Comparison of ENCODE assay signal across 15 mouse cellular contexts in genomic region chr4:152440882-152441281, GRCm38 (mm10). TPM values are rescaled to one million over a fixed set of nuclear protein-coding genes. Genes with fewer than 3 reads are reported as not detected.
A peak's percentile ranks its signal among the peaks of the same experiment; 100 is the strongest.
DNase-seq lines count a peak whose midpoint lies in the region; ATAC-seq lines count a peak whose summit lies in the region.
"Had no signal": no experiment of that assay in that cellular context is flagged by ENCODE, and none has a peak within 500 bp of the region (broad histone marks: within the 10 kb centered on the region; RNA-seq: fewer than 3 reads in every experiment).

No protein-coding gene starts in this region.

- no peak overlapping the region for H3K4me3 ChIP-seq in kidney, embryonic 15.5 days (replicated peaks)
- H3K4me3 ChIP-seq: embryonic facial prominence, embryonic 12.5 days; heart, embryonic 10.5 days; hindbrain, embryonic 10.5 days; liver, embryonic 15.5 days; midbrain, embryonic 12.5 days had no signal

- H3K36me3 ChIP-seq in kidney, embryonic 15.5 days = no peaks in the 10 kb centered on the region
- H3K36me3 ChIP-seq: embryonic facial prominence, embryonic 12.5 days; heart, embryonic 10.5 days; hindbrain, embryonic 10.5 days; liver, embryonic 15.5 days; midbrain, embryonic 12.5 days had no signal

- 63% methylated on average over 9 of the region's 9 CpGs for WGBS in kidney, embryonic 15.5 days

- intact Hi-C loops in left cerebral cortex, postnatal 36 days (cut with DNase I) = no loop called here

- no peaks in the 10 kb centered on the region for H3K27me3 ChIP-seq in kidney, embryonic 15.5 days
- H3K27me3 ChIP-seq: embryonic facial prominence, embryonic 12.5 days; liver, embryonic 15.5 days had no signal

- DNase-seq in kidney, adult 18-20 months = peak; percentile 36
- DNase-seq in lung, postnatal 36 days = peak; percentile 11
- no peak for DNase-seq in lung, adult 18-20 months
- no peak for DNase-seq in left cerebral cortex, postnatal 36 days (ENCODE audit: low spot score in 2 of 2)
- DNase-seq in left cerebral cortex, adult 18-20 months (ENCODE audit: low spot score in 2 of 2) = no peak
- DNase-seq: cerebellum, adult 8-10 months; gastrocnemius, postnatal 10 days had no signal

- ATAC-seq in kidney, embryonic 15.5 days (replicated peaks; ENCODE audit: low FRiP score) = no peak
- ATAC-seq in common myeloid progenitor, adult 5-6 weeks (replicated peaks; ENCODE audit: low read depth, poor library complexity, severe bottlenecking) = peak; percentile 42; the same call in 1 of the 2 replicates
- ATAC-seq in megakaryocyte progenitor cell, adult 5-6 weeks (replicated peaks; ENCODE audit: poor library complexity) = peak; percentile 59

- H3K27ac ChIP-seq in kidney, embryonic 15.5 days = no peak overlapping the region
- H3K27ac ChIP-seq: embryonic facial prominence, embryonic 12.5 days; heart, embryonic 10.5 days; hindbrain, embryonic 10.5 days; liver, embryonic 15.5 days; midbrain, embryonic 12.5 days had no signal

- no peaks in the 10 kb centered on the region for H3K4me1 ChIP-seq in kidney, embryonic 15.5 days
- H3K4me1 ChIP-seq: embryonic facial prominence, embryonic 12.5 days; heart, embryonic 10.5 days; midbrain, embryonic 12.5 days had no signal

- H3K9ac ChIP-seq in kidney, embryonic 15.5 days = no peak overlapping the region
- H3K9ac ChIP-seq: embryonic facial prominence, embryonic 12.5 days; liver, embryonic 15.5 days; midbrain, embryonic 12.5 days had no signal

- no peak overlapping the region for H3K4me2 ChIP-seq in kidney, embryonic 15.5 days
- H3K4me2 ChIP-seq: embryonic facial prominence, embryonic 12.5 days; liver, embryonic 15.5 days; midbrain, embryonic 12.5 days had no signal

- H3K9me3 ChIP-seq in kidney, embryonic 15.5 days (replicated peaks) = no peaks in the 10 kb centered on the region
- H3K9me3 ChIP-seq: embryonic facial prominence, embryonic 12.5 days; heart, embryonic 10.5 days; hindbrain, embryonic 10.5 days; liver, embryonic 15.5 days; midbrain, embryonic 12.5 days had no signal

RNA-seq across cellular contexts. Expression of gene Nphp4, which starts 35.6 kb away (rescaled TPM):
- 4.1 and 4.9 TPM in 2 replicates for polyA plus RNA-seq in kidney, embryonic 15.5 days (2015; fragmentation: Nextera tagmentation; extraction: Ambion mirVana)
- total RNA-seq in common myeloid progenitor, adult 5-6 weeks (2017) = 0.41 TPM in 1 of 2 replicates, not detected in the other
- 0.39 and 0.72 TPM in 2 replicates for total RNA-seq in megakaryocyte progenitor cell, adult 5-6 weeks (2015)
- total RNA-seq in megakaryocyte progenitor cell, adult 5-6 weeks (2017) = 0.12 and 0.14 TPM in 2 replicates
- total RNA-seq in left cerebral cortex, postnatal 36 days (2021) = 10 to 100 TPM; 18.2 to 20.3 TPM
- total RNA-seq in left cerebral cortex, adult 18-20 months (2021) = 10 to 100 TPM; 18.4 to 23.9 TPM

RNA-seq across cellular contexts. Expression of gene Kcnab2, which starts 36.8 kb away (rescaled TPM):
- polyA plus RNA-seq in kidney, embryonic 15.5 days (2015; fragmentation: Nextera tagmentation; extraction: Ambion mirVana) = 5.9 and 6.3 TPM in 2 replicates
- 59.8 and 61.7 TPM in 2 replicates for total RNA-seq in common myeloid progenitor, adult 5-6 weeks (2017)
- 39.8 and 46.3 TPM in 2 replicates for total RNA-seq in megakaryocyte progenitor cell, adult 5-6 weeks (2015)
- total RNA-seq in megakaryocyte progenitor cell, adult 5-6 weeks (2017) = 75.2 and 84.8 TPM in 2 replicates
- 100 to 1,000 TPM; 380 to 388 TPM for total RNA-seq in left cerebral cortex, postnatal 36 days (2021)
- total RNA-seq in left cerebral cortex, adult 18-20 months (2021) = 100 to 1,000 TPM; 382 to 428 TPM

Comparison
In these comparisons a context has a peak if more than half of its experiments do, and no peak if none do; other contexts are left out.
1. DNase-seq: peak in kidney, adult 18-20 months (single experiment) and lung, postnatal 36 days (single experiment); none in lung, adult 18-20 months (0 of 2), left cerebral cortex, postnatal 36 days (0 of 2) and left cerebral cortex, adult 18-20 months (0 of 2).
2. RNA of gene Nphp4, which starts 35.6 kb away (total RNA-seq): 18.4 to 23.9 TPM in left cerebral cortex, adult 18-20 months and 18.2 to 20.3 TPM in left cerebral cortex, postnatal 36 days; 0.12 to 0.72 TPM in megakaryocyte progenitor cell, adult 5-6 weeks and 0.41 TPM in common myeloid progenitor, adult 5-6 weeks; every median in the first group is over 10 times any median in the second.